Mouse (Mus musculus) embryo, embryonic 9.5 days (tissue): ENCODE results near the gene Cdk14.

Source experiments
- DNase-seq: peaks from one replicate; pipeline ENCODE4 v3.0.0-alpha.2; 2017; ENCODE audit errors: extremely low spot score

Cdk14 gene

GRCm38 (mm10) chr5:5185521-5185920 is 234.6 kb downstream of the Cdk14 start:
- DNase-seq: no peak

- no peak for DNase-seq
Observed at GRCm38 (mm10) chr5:5180711-5181110, 239.4 kb downstream of the Cdk14 start.

- no peak for DNase-seq
Observed at GRCm38 (mm10) chr5:5180311-5180710, 239.8 kb downstream of the Cdk14 start.

GRCm38 (mm10) chr5:5176052-5176451 is 244.1 kb downstream of the Cdk14 start:
- no peak for DNase-seq

DNA sequence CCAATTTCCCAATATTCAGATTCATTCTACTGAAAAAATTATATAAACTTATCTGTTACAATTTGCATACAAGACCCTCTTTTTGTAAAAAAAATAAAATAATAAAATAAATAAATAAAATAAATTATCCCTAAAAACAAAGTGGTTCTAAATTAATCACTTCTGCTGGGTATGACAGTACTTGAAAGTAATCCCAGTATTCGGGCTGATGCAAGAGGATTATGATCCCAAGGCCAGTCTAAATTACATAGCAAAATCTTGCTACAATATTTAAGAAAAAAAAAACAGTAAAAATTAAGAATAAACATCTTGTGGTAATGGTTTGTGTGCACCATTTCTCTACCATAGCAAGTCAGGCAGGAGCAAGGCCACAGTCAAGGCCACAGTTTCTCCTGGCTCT is 244.5 kb downstream of the Cdk14 start:
- no peak for DNase-seq

- no peak for DNase-seq
Observed at GRCm38 (mm10) chr5:5175090-5175489, 245.0 kb downstream of the Cdk14 start.

DNA sequence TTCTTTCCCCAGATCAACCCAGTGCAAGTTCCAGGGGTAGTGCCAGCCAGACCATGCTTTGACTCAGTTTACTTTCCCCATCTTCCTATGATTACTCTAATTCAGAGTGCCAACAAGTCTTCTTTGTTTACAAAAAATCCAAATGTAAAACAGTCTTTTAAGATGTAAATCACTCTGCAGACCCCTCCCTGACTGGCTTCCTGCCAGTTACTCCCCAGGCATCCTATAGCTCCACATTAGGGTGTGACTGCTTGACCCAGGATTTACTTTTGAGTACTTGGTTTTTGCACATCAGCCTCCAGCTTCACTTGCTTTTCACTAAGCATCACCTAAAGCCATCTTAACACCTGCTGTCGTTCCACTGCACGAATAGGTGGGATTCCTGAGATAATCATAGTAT is 254.0 kb downstream of the Cdk14 start:
- no peak for DNase-seq

GRCm38 (mm10) chr5:5164326-5164725 is 255.8 kb downstream of the Cdk14 start:
- DNase-seq: no peak

- no peak for DNase-seq
Observed at GRCm38 (mm10) chr5:5163823-5164222, 256.3 kb downstream of the Cdk14 start.

- DNase-seq: no peak
Observed at GRCm38 (mm10) chr5:5159521-5159920, 260.6 kb downstream of the Cdk14 start.

- no peak for DNase-seq
Observed at GRCm38 (mm10) chr5:5139855-5140254, 280.3 kb downstream of the Cdk14 start.

GRCm38 (mm10) chr5:5134905-5135511 is 285.1 kb downstream of the Cdk14 start:
- no peak for DNase-seq

DNA sequence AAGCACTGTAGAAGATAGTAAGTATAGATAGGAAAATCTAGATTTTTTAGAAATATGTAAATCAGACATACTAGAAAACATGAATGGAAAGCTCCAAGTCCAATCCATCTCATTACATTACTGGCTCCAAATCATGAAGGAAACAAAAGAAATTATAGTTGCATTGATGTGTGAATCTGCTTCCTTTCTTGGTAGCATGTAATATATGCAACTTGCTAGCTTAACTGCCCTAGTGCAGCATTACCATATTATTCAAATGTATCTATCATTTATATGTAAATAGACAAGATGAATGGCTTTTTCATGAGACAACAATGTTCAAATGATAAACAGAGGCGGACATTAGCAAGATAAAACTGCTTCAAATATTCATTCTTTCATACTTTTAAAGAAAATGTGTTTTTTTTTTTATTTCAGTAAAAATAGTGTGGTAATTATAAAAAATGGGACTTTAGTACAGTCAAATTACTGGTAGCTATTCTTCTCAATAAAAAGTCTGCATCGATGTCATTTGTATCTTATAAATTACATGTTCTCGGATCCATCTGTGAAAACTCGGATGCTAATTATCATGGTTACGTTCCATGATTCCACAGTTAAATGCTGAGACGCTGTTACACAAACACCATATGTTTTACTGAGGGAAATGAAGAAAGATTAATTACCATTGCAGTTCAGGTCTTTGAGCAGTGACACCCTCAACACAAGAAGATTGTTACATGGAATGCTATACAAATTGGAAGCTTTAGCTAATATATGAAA is 285.8 kb downstream of the Cdk14 start:
- no peak for DNase-seq

DNA sequence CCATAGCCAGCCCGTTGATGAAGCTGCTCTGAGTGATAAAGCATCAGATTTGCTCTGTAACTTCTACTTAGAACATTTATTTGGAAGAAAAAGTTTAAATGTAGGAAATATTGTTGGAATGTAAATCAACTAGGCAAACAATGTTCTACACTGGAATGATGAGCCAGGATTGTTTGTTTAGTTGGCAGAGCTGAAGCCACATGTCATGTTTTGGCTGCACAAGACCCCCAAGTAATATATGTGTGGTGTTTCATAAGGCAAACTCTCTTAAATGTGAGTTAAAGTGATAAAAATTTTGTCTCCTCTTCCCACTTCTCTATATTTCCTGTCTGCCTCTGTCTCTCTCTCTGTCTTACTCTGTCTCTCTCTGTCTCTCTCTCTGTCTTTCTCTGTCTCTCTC is 291.3 kb downstream of the Cdk14 start:
- no peak for DNase-seq

DNA sequence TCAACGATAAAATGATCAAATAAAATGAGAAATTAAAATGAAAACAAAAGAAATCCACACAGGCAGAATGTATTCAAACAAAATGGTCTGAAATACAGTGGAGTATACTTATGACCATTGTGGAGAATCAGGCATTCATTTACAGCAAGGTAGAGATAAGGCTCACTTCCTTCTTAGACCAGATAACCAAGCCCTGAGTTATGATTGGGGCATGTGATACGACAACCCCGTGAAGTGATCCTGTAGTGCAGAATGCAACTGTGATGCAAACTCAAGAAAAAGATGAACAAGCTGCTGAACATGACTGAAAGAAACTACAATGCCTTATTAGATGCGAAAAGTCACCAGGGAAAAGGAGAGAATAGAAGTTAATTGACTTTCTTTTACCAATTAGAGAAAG is 295.5 kb downstream of the Cdk14 start:
- DNase-seq: no peak

DNA sequence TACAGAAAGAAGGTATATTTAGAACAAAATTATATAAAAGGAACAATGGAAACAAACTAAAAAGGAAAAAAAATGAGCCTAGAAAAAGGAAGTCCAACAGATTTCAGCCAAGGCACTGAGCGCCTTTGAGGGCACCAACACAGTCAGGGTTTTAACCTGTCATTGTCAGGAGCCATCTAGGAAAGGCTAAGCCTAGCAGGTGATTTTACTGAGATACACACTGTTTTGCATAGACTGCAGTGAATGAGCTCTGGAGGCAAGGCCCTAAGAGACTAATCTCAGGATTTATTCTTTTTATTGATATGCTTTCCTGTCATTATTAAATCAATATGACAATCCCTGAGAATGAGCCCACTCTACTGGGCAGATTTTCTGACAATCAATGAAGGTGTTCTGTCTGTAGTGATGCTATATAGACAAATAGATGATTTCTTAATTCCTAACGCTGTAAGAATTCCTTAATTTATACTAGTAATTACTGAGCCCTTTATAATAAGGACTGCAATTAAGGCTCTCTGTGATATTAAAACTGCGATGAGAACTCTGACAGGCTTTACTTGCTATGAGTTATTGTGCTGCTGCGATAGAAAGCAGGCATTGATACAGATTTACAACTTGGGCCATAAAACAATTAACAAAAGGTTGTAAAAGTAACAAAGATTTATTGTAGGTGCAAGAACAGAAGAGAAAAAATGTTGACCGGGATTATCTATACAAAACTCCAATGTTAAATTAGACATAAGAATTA is 303.2 kb downstream of the Cdk14 start:
- DNase-seq: no peak

GRCm38 (mm10) chr5:5115546-5115945 is 304.6 kb downstream of the Cdk14 start:
- DNase-seq: no peak

- DNase-seq: no peak
Observed at GRCm38 (mm10) chr5:5109621-5110020, 310.5 kb downstream of the Cdk14 start.

- DNase-seq: no peak
Observed at GRCm38 (mm10) chr5:5109017-5109416, 311.1 kb downstream of the Cdk14 start.

- DNase-seq: no peak
Observed at GRCm38 (mm10) chr5:5096248-5096915, 323.7 kb downstream of the Cdk14 start.

- DNase-seq: no peak
Observed at GRCm38 (mm10) chr5:5092736-5093135, 327.4 kb downstream of the Cdk14 start.

DNA sequence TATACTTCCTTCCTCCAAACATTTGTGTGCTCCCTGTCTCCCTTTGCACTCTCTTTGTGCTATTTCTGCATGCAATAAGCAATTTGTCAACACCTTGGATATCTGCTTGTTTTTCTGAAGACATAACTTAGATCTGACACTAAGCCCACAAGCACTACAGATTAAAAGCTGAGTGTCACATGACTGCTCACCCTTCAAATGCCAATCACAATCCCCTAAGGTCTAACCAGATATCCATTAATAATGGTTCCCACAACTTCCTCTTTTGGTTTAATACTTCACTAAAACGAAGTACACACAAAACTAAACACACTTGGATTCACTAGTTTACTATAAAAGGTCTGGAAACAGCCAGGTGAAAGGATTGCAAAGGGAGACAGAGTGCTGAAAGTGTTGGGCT is 348.6 kb downstream of the Cdk14 start:
- DNase-seq: no peak
